Mouse (Mus musculus): ENCODE measurements at regions not wholly inside any gene's neighbourhood (a gene's known extent, or its start where the extent isn't known, plus 50 kb on each side); places are given as distances from the start of the nearest gene placed in this dataset.
A peak's percentile ranks its signal among the peaks of the same experiment; 100 is the strongest.

DNA sequence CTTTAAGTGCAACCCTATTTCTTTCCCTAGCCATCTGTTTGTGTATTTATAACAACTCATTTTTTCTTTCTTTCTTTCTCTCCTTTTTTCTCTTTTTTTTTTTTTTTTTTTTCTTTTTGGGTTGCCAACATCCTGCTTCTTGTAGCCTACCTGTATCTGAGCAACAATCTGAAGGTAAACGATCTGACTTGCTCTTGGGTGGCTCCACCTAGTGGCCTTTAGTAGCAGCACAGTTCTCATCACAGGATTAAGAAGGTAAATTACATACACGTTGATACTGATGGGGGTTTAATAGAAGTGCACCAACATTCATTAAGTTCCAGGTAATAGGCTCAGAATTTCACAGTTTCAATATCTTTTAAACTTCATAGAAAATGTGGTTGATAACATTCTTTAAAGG is 752.1 kb downstream of the Inhba start:
- Histone ChIP-seq H3K4me2 (ENCODE audit: low read depth, low read length) (no peak overlapping the region), H3K9me3 (replicated peaks; ENCODE audit: control insufficient read depth, low read length) (no peaks in the 10 kb centered on the region), H3K27me3 (ENCODE audit: control insufficient read depth, insufficient read depth, low read length) (no peaks in the 10 kb centered on the region), H3K27ac (ENCODE audit: low read depth) (no peak overlapping the region), H3K36me3 (replicated peaks; ENCODE audit: control insufficient read depth, insufficient read depth, low read length) (no peaks in the 10 kb centered on the region), H3K9ac (replicated peaks; ENCODE audit: low read depth, low read length) (no peak overlapping the region), H3K4me1 (ENCODE audit: control insufficient read depth, insufficient read depth) (no peaks in the 10 kb centered on the region), H3K4me3 (ENCODE audit: low read depth, low read length) (no peak overlapping the region)
- TF ChIP-seq EP300 (IDR thresholded peaks at IDR 0.05; ENCODE audit: low read depth) (no peak), CTCF (IDR thresholded peaks at IDR 0.05; ENCODE audit: low read depth) (peak; percentile 74)
- peak; percentile 35 for DNase-seq (ENCODE audit: low spot score)
- no peak for ATAC-seq (ENCODE audit: insufficient read depth, low read depth)
- 6% methylated on average over 2 of the region's 2 CpGs for WGBS

DNA sequence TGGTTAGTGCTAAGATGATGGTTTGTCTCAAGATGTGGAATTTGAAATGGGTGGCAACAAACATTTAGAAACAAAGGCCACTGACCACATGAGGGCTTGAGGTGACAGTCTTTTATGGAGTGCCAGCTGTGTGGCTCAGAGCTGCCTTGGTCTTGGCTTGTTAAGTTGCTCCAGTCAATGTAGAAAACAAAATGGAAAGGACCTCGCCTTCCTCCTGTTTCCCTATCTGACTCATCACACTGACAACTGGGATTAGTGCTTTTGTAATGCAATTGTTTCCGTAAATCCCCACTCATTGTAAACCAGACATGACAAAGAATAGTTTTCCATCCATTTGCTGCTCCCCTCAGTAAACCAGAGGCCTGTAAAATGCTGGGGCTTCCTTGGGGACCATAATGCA is 757.8 kb downstream of the Inhba start:
- H3K27me3 ChIP-seq (ENCODE audit: control insufficient read depth, insufficient read depth, low read length): no peaks in the 10 kb centered on the region
- DNase-seq (ENCODE audit: low spot score) (no peak), ATAC-seq (ENCODE audit: insufficient read depth, low read depth) (no peak)
- H3K4me3 ChIP-seq (ENCODE audit: low read depth, low read length): no peak overlapping the region
- H3K9ac ChIP-seq (replicated peaks; ENCODE audit: low read depth, low read length): no peak overlapping the region
- no peak overlapping the region for H3K27ac ChIP-seq (ENCODE audit: low read depth)
- no peak for TF ChIP-seq CTCF (IDR thresholded peaks at IDR 0.05; ENCODE audit: low read depth)
- no peak for TF ChIP-seq EP300 (IDR thresholded peaks at IDR 0.05; ENCODE audit: low read depth)
- 60% methylated on average over 2 of the region's 2 CpGs for WGBS
- no peak overlapping the region for H3K4me2 ChIP-seq (ENCODE audit: low read depth, low read length)
- H3K36me3 ChIP-seq (replicated peaks; ENCODE audit: control insufficient read depth, insufficient read depth, low read length): no peaks in the 10 kb centered on the region
- no peaks in the 10 kb centered on the region for H3K4me1 ChIP-seq (ENCODE audit: control insufficient read depth, insufficient read depth)
- no peaks in the 10 kb centered on the region for H3K9me3 ChIP-seq (replicated peaks; ENCODE audit: control insufficient read depth, low read length)

DNA sequence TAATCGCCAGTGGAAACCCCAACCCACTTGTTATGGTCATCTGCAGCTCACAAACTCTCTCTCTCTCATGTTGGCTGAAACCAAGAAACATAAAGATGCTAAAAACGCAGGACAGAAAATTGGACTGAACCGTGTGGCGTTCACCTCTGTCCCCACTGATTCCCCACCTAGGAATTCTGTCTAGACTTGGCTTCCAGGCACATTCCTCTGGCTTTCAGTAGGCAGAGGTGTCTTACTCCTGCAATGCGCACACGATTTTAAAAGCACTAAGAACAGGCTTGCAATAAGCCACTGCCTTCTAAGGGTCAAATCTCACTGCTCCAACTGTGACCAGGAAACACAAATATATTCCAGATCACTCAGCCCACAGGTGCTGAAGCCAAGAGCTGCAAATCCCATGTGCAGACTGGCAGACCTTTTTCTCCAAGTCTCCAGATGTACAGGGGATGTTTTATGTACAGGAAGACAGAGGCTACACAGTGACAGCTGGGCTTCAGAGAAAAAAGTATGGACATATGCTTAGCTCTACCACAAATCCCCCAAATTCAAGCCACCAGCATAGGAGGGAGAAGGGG is 758.3 kb downstream of the Inhba start:
- Histone ChIP-seq H3K9me3 (replicated peaks; ENCODE audit: control insufficient read depth, low read length) (no peaks in the 10 kb centered on the region), H3K27me3 (ENCODE audit: control insufficient read depth, insufficient read depth, low read length) (no peaks in the 10 kb centered on the region), H3K4me2 (ENCODE audit: low read depth, low read length) (no peak overlapping the region), H3K9ac (replicated peaks; ENCODE audit: low read depth, low read length) (no peak overlapping the region), H3K36me3 (replicated peaks; ENCODE audit: control insufficient read depth, insufficient read depth, low read length) (no peaks in the 10 kb centered on the region), H3K4me1 (ENCODE audit: control insufficient read depth, insufficient read depth) (no peaks in the 10 kb centered on the region), H3K4me3 (ENCODE audit: low read depth, low read length) (no peak overlapping the region), H3K27ac (ENCODE audit: low read depth) (no peak overlapping the region)
- TF ChIP-seq CTCF (IDR thresholded peaks at IDR 0.05; ENCODE audit: low read depth) (no peak), EP300 (IDR thresholded peaks at IDR 0.05; ENCODE audit: low read depth) (no peak)
- WGBS: 65% methylated on average over 6 of the region's 6 CpGs
- DNase-seq (ENCODE audit: low spot score) (no peak), ATAC-seq (ENCODE audit: insufficient read depth, low read depth) (no peak)

DNA sequence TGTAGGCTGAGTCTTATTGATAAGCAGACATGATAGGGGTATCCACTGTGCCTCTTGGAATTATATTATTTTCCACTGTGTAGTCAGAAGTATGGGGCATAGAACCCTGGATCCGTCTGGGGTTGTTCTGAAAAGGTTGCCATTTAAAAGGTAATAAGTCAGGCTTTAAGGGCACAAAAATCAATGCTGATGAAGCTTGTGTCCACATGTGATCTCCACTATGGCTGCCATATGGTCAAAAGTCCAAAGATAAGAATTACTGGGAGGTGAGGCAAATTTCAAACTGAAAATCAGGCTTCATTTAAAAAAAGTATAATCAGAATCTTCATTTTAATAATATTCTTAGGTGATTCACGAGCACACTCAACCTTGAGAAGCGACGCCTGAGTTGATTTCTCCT is 760.2 kb downstream of the Inhba start:
- H3K27ac ChIP-seq (ENCODE audit: low read depth): no peak overlapping the region
- H3K9ac ChIP-seq (replicated peaks; ENCODE audit: low read depth, low read length): no peak overlapping the region
- H3K36me3 ChIP-seq (replicated peaks; ENCODE audit: control insufficient read depth, insufficient read depth, low read length): no peaks in the 10 kb centered on the region
- H3K27me3 ChIP-seq (ENCODE audit: control insufficient read depth, insufficient read depth, low read length): no peaks in the 10 kb centered on the region
- DNase-seq (ENCODE audit: low spot score) (no peak), ATAC-seq (ENCODE audit: insufficient read depth, low read depth) (no peak)
- H3K4me1 ChIP-seq (ENCODE audit: control insufficient read depth, insufficient read depth): no peaks in the 10 kb centered on the region
- TF ChIP-seq CTCF (IDR thresholded peaks at IDR 0.05; ENCODE audit: low read depth) (no peak), EP300 (IDR thresholded peaks at IDR 0.05; ENCODE audit: low read depth) (no peak)
- no peak overlapping the region for H3K4me2 ChIP-seq (ENCODE audit: low read depth, low read length)
- no peaks in the 10 kb centered on the region for H3K9me3 ChIP-seq (replicated peaks; ENCODE audit: control insufficient read depth, low read length)
- no peak overlapping the region for H3K4me3 ChIP-seq (ENCODE audit: low read depth, low read length)
- WGBS: 85% methylated on average over 4 of the region's 4 CpGs

DNA sequence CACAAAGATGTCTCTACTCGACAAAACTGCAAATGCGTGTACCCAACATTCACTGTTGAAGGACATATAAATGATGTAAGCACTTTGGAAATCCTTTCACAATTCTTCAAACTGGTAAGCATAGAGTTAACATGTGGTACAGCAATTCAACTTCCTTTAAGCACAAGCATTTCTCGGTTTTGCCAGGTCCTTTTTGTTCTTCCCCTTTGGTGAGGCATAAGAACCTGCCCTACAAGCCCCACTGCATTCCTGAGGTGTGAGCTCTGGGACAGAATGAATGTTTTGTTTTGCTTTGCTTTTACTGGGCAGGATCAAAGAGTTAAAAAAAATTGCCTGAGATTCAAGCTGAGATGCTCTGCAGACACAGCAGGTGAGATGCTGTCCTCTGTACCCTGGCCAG is 793.9 kb downstream of the Inhba start:
- ATAC-seq (ENCODE audit: insufficient read depth, low read depth) (no peak), DNase-seq (ENCODE audit: low spot score) (no peak)
- Histone ChIP-seq H3K36me3 (replicated peaks; ENCODE audit: control insufficient read depth, insufficient read depth, low read length) (no peaks in the 10 kb centered on the region), H3K4me1 (ENCODE audit: control insufficient read depth, insufficient read depth) (no peaks in the 10 kb centered on the region), H3K9me3 (replicated peaks; ENCODE audit: control insufficient read depth, low read length) (no peaks in the 10 kb centered on the region), H3K27ac (ENCODE audit: low read depth) (no peak overlapping the region), H3K9ac (replicated peaks; ENCODE audit: low read depth, low read length) (no peak overlapping the region), H3K27me3 (ENCODE audit: control insufficient read depth, insufficient read depth, low read length) (no peaks in the 10 kb centered on the region), H3K4me3 (ENCODE audit: low read depth, low read length) (no peak overlapping the region), H3K4me2 (ENCODE audit: low read depth, low read length) (no peak overlapping the region)
- TF ChIP-seq CTCF (IDR thresholded peaks at IDR 0.05; ENCODE audit: low read depth) (no peak), EP300 (IDR thresholded peaks at IDR 0.05; ENCODE audit: low read depth) (no peak)
- WGBS: 53% methylated on average over 3 of the region's 3 CpGs
